Mouse (Mus musculus): ENCODE results near the gene Fam227b. TPM values are rescaled to one million over a fixed set of nuclear protein-coding genes. Genes with fewer than 3 reads are reported as not detected.

The Fam227b gene
- polyA plus RNA-seq, 1 experiment from 2014 or later, result not detected

Other genes starting within 250 kb of the Fam227b start
- 0.06 and 0.11 TPM in 2 replicates for gene Fgf7, start 117.3 kb downstream of the Fam227b start, polyA plus RNA-seq (2015; fragmentation: Nextera tagmentation; extraction: Ambion mirVana)
- 20.4 and 23.1 TPM in 2 replicates for gene Dtwd1, start 137 bp upstream of the Fam227b start, polyA plus RNA-seq (2015; fragmentation: Nextera tagmentation; extraction: Ambion mirVana)
- not detected in 2 replicates for gene Gm17555, start 63.1 kb upstream of the Fam227b start, polyA plus RNA-seq (2015; fragmentation: Nextera tagmentation; extraction: Ambion mirVana)

All from liver, embryonic 16.5 days (tissue).